Mouse (Mus musculus) layer of hippocampus, postnatal 10 days (tissue): ENCODE data around the gene Olfr954. TPM values are rescaled to one million over a fixed set of nuclear protein-coding genes. Genes with fewer than 3 reads are reported as not detected.

Source experiments
- DNase-seq, 2 experiments: peaks; one replicate each; pipeline ENCODE4 v3.0.0; 2021; ENCODE audit warnings: low spot score in 2 of 2
- long read RNA-seq: library from polyadenylated mRNA; stranded (forward); transcript quantifications from one replicate; pipeline ENCODE4 v2.0.0, GENCODE M21; 2023
- total RNA-seq, 2 experiments: library from RNA; stranded (reverse); gene quantifications; 2 replicates each; pipeline ENCODE4 v1.2.3; 2021

Olfr954 gene
- not detected for total RNA-seq
- long read RNA-seq = 0 reads

DNA sequence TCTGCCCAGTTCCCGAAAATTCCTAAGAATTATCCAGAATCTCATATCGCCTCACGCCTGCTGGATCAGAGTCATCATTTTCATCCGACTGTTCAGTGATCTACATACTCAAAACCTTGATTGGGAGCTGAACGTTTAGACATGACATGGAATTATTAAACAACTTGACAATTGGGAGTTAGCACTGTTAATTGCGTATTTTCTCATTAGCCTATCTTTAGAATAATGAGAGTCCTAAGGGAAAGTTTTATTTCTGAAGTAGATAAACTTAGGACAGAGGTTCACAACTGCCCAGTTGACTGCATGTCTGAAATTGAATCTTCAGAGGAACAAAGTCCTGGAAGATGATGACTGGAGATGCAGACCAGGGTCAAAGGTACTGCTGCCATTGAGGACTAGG lies at the start of gene Olfr954:
Gene Olfr954, plus strand, starts transcription at position 301 of the 400 bp plus-strand sequence.
- no peak for DNase-seq

DNA sequence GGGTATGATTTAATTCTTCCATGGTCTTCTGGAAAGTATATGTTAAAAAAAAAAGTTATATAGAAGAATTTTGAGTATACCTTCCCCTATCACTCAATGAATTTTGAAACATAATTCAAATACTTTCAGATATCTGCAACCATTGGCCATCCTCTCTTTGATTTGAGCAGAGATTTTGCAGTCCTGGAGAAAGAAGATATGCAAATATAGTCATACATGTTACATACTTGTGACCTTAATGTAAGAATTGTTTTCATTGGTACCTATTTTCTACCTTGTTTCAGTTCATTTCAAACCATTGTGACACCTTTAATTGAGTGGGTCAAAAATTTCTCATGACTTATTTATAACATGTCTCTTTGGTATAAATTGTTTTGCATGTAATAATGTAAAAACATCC lies 29.5 kb upstream of the Olfr954 start, which contains the start of gene Olfr952:
Gene Olfr952, minus strand, starts transcription at position 101 of the 400 bp plus-strand sequence.
- no peak for DNase-seq

DNA sequence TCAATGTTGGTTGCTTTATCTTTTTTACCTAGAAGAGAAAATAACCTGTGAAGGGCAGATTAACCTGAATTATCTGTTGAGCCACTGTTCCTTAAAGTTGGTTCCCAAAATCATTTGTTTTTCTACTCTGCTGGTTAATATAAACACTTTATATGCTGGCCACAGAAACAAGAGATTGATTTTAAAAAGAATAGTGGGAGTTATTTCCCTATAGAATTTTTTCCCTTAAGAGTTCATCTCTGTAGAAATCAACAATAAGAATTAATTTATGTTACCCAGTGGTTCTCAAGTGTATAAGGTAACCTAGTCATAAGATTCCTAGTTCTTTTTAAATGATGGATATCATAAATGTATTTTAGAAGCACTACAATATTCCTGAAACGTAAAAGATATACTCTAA lies 15.3 kb downstream of the Olfr954 start, which contains the start of gene Olfr955:
Gene Olfr955, minus strand, starts transcription at position 101 of the 400 bp plus-strand sequence.
- DNase-seq = no peak

DNA sequence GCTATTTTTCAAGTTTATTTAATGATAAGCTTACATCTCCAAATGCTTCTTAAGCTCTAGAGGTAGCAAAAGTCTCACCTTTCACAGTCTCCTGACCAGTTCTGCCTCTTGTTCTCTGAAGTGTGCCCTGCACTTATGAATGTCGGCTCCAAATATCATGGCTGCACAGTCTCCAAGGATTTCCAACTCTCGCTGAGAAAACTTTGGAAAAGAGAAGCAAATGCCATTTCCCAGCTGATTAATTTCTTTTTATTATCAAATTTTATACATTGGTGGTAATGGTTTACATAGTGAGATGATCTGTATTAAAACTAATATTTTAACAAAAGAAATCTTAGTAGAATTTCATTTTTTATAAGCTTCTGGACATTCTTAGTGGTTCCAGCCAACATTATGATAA lies 37.4 kb downstream of the Olfr954 start, which contains the start of gene Olfr44:
Gene Olfr44, minus strand, starts transcription at position 101 of the 400 bp plus-strand sequence.
- DNase-seq = no peak

DNA sequence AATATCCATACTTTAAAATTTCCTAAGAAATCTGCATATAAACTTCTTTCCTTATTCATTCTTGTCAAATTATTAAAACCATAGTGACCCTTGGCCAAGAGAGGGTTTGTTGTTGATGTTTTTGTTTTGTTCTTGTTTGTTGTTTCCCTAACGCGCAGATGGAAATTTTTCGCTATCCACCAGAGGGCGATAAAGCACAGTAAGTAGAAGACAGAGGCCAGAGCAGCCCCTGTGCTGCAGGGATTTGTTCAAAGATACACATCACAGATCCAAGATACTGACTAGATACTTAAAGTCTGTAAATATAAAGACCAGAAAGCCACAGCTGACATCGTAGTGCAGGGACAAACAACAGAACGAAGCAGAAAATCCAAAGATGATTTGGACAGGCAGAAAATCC lies 52.5 kb downstream of the Olfr954 start:
- peak; percentile 75 to 78 for DNase-seq

DNA sequence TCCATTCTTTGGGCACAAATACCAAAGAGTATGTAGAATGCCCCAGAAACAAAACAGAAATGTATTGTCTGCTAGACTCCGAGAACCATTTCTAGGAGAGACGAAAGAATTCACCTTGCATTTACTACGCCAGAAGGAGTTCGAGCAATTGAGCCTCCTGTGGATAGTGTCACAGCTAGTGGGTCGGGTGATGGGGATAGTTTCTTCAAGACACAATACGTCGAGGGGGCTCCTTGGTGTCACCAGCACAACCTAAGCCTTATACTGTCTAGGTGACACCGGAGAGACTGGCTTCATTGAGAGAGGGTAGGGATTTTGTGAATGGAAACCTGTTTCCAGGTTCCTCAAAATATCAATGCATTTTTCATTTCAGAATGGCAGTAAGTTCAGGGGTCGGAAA lies 52.9 kb downstream of the Olfr954 start:
- no peak for DNase-seq

Other genes starting within 250 kb of the Olfr954 start
- gene Olfr1537, start 206.7 kb upstream of the Olfr954 start, total RNA-seq = not detected
- not detected for gene Olfr945, start 179.9 kb upstream of the Olfr954 start, total RNA-seq
- gene Olfr948, start 130.7 kb upstream of the Olfr954 start, total RNA-seq = not detected
- gene Olfr951, start 69.3 kb upstream of the Olfr954 start, total RNA-seq = not detected
- gene Olfr952, start 29.6 kb upstream of the Olfr954 start, total RNA-seq = not detected
- not detected for gene Olfr955, start 15.2 kb downstream of the Olfr954 start, total RNA-seq
- not detected for gene Olfr44, start 37.3 kb downstream of the Olfr954 start, total RNA-seq
- gene Olfr957, start 59.1 kb downstream of the Olfr954 start, total RNA-seq = not detected
- not detected for gene Olfr958, start 97.4 kb downstream of the Olfr954 start, total RNA-seq
- not detected for gene Olfr959, start 118.9 kb downstream of the Olfr954 start, total RNA-seq
- 10 to 100 TPM; 28.2 to 34.9 TPM for gene AW551984, start 147.7 kb downstream of the Olfr954 start, total RNA-seq
- gene Olfr148, start 154.0 kb downstream of the Olfr954 start, total RNA-seq = not detected
- not detected for gene Olfr960, start 164.7 kb downstream of the Olfr954 start, total RNA-seq
- not detected for gene Olfr961, start 188.4 kb downstream of the Olfr954 start, total RNA-seq
- not detected for gene Olfr963, start 210.5 kb downstream of the Olfr954 start, total RNA-seq